Mouse (Mus musculus): ENCODE results near the gene Gm10320.

GRCm38 (mm10) chr13:98532699-98533375 is 41.0 kb upstream of the Gm10320 start:
- TF ChIP-seq CTCF (IDR thresholded peaks at IDR 0.05) (no peak), EP300 (IDR thresholded peaks at IDR 0.05) (no peak)
